Mouse (Mus musculus): ENCODE data around the gene 1810062G17Rik.

1810062G17Rik gene

DNA sequence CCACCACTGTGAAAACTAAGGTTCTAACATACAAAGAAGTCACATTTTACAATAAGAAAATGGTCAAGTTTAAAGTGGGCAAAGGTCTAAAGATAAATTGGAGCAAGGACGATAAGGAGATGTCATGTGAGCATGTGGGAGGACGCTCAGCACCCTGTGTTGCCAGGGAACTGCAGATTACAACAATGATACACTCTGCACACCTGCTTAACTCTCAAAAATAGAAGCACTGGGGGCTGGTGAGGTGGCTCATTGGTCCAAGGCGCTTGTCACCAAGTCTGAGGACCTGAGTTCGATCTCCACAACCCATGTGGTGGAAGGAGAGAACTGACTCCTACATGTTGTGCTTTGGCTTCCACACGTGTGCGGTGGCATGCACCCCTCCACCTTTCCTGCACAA is 35.8 kb downstream of the 1810062G17Rik start:
- no peak for DNase-seq

DNA sequence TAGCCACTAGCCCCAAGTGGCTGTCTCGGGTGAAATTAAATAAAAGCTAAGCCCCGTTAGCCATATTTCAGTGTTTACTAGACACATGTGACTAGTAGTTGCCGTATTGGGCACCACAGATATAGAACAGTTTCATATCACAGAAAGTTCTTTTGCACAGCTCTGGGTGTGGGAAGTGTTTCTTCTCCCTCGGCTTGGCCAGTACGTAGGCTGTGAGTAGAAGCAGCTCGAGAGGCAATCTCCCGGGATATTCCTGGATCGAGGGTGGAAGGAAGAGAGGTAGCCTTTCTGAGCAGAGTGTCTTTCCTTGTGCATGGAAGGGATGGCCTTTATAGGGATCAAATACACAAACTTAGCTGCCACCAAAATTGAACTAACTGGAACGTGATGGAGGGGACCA is 40.5 kb downstream of the 1810062G17Rik start:
- DNase-seq = no peak

DNA sequence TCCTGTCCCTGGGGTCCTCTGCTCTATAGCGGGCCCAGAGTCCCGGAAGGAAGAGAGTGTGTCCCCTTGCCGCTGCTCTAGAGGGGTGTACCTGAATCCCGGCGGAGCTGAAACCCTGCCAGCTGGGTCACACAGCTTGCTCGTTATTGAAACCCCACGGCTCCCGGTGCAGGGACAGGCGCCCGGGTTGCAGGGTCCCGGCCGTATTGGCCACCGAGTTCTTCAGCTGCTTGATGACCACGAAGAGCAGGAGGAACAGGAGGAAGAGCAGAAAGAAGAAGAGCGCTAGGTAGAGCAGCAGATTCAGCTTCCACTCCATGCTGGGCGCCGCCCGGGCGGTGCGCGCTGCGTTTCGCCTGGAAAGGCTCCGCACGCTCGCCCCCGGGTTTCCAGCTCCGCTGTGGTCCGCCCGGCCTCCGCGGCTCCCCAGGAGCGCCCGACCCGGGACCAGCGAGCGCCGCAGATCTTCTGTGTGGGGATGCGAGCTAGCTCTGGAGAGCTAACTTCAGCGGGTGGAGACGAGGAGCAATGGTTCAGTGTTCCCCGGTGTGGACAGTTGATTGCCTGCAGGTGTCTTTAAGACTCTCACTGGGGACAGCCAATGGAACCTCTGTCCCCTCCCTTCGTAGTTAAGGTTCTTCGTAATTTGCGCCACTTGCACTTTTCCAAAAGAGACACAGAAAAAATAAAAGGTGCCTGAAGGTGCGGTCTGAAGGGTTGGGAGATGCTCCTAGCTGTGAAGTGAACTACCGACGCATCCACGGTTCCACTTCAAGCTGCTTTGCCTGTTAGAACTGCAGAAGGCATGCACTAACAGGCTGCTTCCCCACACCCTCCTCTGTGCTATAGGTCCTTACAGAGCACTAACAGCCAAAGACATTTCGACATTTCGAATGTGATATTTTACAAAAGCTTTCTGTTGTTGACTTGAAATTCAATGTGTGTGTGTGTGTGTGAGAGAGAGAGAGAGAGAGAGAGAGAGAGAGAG is 45.6 kb downstream of the 1810062G17Rik start, which contains the start of gene Gm11549:
Gm11549 (minus strand) TSS at position 741 of the 988 bp plus-strand sequence.
- DNase-seq = peak in 1 of 2 experiments; percentile 4

DNA sequence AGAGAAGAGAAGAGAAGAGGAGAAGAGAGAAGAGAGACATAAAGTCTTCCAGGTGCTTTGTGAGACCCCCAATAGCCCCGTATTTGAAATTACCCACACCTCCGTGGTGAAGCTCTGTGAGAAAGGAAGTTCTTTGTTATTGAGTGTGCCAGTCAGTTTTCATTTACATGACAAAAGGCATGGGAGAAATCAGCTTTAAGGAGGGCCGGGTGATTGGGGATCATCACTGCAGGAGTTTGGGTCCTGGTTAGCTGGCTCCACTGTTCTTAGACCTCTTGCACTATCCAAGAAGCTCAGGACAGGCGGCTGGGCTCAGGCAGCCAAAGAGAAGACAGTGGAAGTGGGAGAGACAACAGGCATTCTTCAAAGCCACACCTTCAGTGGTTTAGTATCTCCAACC is 46.4 kb downstream of the 1810062G17Rik start:
- no peak for DNase-seq

DNA sequence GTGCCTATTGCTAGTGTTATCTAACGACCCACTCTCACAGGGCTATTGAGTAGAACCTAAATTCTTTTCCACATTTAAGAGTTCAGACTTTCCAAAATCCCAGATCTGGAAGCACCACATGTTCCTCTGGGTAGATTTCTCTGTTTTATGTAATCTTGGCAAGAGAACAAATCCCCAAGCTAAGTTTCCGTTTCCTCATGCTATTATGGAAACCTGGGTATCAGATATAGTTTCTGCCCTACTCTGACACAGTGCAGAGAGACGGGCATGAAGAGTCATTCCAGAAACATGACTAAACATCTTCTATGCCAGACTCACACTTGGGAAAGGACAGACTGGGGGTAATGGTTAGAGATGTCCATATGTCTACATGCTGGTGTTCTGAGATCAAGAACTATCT is 48.7 kb downstream of the 1810062G17Rik start:
- no peak for DNase-seq

DNA sequence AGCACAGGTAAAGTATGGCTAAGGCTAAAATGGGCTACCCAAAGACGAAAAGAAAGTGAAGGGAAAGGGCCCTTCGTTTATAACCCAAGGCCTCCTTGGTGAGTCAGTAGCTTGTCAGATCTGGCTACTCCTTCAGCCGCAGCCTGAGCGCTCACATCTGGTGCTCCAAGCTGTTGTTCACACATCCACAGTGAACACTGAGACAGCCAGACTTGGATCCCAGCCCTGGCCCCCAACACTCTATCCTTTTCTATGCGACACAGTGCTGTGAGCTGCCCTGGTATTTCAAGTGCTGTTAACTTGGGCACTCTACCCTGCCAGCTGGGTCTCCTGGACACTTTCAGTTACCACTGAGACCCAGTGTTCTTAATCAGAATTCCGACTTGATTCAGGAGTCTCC is 54.6 kb downstream of the 1810062G17Rik start:
- DNase-seq = no peak

DNA sequence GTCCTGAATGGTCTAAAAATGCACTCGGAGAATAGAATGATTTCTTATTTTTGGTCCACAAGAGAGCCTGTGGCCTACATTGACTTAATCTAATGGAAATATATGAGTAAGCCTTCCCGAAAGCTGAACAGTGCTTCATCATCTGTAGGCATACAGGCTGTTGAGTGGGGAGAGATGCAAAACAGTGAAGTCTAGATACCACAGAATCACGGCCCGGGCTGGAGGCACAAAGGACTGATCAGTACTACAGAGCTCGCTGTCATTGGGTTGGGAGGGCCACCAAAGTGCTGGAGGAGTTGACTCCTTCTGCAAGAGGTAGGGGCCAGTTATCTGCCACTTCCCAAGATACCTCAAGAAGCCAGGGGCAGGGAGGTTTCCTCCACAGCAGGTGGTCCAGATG is 55.0 kb downstream of the 1810062G17Rik start:
- no peak for DNase-seq

DNA sequence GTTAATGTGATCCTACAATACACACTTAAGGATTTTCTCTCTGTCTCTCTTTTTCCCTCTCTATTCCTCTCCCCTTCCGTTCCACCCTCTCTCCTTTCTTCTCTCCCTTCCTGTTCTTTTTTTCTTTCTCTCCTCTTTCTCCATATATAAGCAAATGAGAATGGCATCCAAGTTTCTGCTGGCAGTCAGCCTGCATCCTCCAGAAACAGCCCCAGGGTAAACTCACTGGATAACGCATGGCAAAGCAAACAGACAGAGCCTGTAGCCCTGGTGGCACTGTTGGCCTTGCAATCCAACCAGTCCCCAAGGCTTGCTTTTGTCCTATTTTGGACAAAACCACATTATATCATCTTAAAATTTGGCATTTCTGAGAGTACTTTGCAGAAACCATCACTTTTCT is 55.5 kb downstream of the 1810062G17Rik start:
- no peak for DNase-seq
